Mouse (Mus musculus): ENCODE measurements around the gene Olfr945.

Olfr945 gene

GRCm38 (mm10) chr9:39276718-39277117, at the start of gene Olfr945:
Gene Olfr945, minus strand, starts transcription at chr9:39276818.
- DNase-seq (ENCODE audit: low read depth) = no peak

- no peak for DNase-seq (ENCODE audit: low read depth)
These were observed 49.3 kb upstream of the Olfr945 start, which contains the start of gene Olfr948 for GRCm38 (mm10) chr9:39325945-39326344. Gene Olfr948, minus strand, starts transcription at chr9:39326045.

GRCm38 (mm10) chr9:39287136-39287535, 10.5 kb upstream of the Olfr945 start:
- DNase-seq (ENCODE audit: low read depth) = no peak

GRCm38 (mm10) chr9:39249894-39250293, 26.7 kb downstream of the Olfr945 start, which contains the start of gene Olfr1537:
Gene Olfr1537, minus strand, starts transcription at chr9:39249994.
- DNase-seq (ENCODE audit: low read depth) = no peak
